Mouse (Mus musculus) spleen, postnatal 36 days (tissue): ENCODE results near the gene Reck.

Experiments used
- DNase-seq, 2 experiments: peaks; one replicate each; pipeline ENCODE4 v3.0.0; 2022; ENCODE audit warnings: low spot score in 2 of 2, mixed read lengths in 1 of 2

The Reck gene

DNA sequence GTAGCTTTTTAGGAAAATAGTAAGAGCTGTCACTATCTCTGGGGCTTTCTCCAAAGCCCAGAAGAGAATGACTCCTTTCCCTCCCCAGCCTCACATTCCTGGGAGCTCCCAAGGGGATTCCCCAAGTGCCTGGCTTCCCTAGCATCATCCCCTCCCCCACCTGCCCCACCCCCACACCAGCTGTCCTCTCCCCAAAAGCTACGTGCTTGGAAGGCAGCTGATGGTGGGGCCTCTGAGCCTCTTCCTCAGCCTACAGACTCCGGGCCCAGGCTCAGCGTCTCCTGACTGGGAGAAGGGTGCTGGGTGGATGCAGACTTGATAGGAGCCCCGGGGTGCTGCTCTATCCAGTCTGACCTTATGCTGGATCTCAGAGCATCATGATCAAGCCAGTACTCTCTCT is 94.0 kb downstream of the Reck start:
- no peak for DNase-seq

- peak in 1 of 2 experiments; percentile 18 for DNase-seq
These were observed 95.3 kb downstream of the Reck start for GRCm38 (mm10) chr4:43970393-43971330.

GRCm38 (mm10) chr4:43971541-43972136 is 96.3 kb downstream of the Reck start:
- DNase-seq: no peak

GRCm38 (mm10) chr4:43972137-43972591 is 96.8 kb downstream of the Reck start:
- peak; percentile 70 to 73 for DNase-seq

GRCm38 (mm10) chr4:43973526-43973981 is 98.2 kb downstream of the Reck start:
- DNase-seq: peak; percentile 27 to 41

DNA sequence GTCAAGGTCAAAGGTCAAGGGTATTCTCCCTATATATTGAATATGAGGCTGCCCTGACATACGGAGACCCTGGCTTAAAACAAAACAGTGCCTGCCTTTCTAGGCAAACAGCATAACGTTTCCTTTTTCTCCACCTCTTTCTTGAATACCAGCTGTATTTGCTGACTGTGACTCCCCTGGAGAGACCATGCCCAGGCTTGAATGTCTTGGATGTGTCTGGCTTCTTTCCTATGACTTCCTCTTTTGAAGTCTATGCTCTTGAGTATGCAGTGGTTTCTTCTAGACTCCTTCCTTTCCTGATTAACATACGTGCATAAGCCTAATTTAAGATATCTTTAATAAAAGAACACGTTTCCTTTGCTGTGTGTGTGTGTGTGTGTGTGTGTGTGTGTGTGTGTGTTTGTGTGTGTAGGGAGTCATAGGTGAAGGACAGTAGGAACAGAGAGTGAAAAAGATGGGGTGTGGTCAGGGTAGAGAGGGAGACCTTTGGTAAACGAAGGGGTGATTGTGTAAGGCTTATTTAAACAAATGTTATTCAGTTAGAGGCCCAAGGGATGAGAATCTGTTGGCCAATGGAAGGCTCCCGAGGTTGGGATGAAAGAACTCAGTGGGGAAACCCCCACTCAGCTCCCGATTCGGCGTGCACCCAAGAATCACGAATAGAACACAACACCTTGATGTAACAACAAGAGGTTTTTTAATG is 99.7 kb downstream of the Reck start:
- DNase-seq: no peak

DNA sequence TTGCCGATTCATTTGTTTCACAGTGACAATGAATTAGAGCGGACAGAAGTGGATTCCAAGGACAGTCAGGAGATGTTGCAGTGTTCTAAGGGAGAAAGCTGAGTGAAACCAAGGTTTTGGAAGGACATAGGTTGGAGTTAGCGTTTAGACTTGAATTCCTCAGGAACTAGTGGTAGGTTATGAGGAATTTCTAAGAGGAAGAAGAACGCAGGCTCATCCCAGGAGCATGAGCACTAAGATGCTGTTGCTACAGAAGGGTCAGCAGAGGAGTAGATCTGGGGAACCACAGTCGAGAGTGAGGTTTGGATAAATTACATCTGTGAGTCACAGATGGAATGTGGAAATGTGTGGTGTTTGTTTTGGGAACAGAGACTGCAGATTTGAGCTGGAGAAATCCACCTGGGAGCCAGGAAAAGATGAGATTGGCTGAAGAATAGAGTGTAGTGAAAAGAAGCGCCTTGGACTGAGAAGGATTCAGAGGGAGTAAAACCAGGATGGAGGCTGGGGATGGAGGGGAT is 101.0 kb downstream of the Reck start:
- no peak for DNase-seq

GRCm38 (mm10) chr4:43978521-43979443 is 103.5 kb downstream of the Reck start:
- no peak for DNase-seq

GRCm38 (mm10) chr4:43979746-43980145 is 104.4 kb downstream of the Reck start:
- no peak for DNase-seq

DNA sequence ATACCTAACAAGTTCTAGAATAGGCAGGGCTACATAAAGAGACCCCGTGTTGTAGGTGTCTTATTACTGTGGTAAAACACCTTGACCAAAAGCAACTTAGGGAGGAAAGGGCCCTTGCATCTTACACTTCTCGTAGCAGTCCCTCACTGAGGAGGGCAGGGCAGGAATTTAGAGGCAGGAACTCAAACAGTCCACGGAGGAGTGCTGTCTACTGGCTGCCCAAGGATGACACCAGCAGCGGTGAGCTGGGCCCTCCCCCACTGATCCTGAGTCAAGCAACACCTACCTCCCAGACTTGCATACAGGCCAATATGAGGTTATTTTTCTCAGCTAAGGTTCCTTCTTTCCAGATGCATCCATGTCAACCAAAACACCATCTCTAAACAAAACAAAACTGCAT is 104.9 kb downstream of the Reck start:
- DNase-seq: no peak

DNA sequence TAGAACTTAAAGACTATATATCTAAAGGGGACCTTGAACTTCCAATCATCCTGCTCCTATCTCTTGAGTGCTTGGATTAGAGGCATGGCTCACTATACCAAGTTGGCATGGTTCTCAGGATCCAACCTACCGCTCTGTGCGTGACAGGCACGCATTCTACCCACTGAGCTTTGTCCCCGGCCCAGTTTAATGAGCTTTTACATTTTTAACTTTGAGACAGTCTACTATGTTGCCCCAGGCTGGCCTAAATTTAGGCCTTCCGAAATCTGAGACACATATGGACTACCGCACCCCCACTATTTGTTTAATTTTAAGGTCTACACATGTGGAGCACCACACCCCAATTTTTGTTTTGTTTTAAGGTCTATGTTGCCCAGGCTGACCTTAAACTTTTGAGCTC is 105.5 kb downstream of the Reck start:
- DNase-seq: no peak

- DNase-seq: no peak
These were observed 105.9 kb downstream of the Reck start for GRCm38 (mm10) chr4:43981251-43981650.

GRCm38 (mm10) chr4:43982053-43982732 is 106.9 kb downstream of the Reck start:
- peak; percentile 89 to 91 for DNase-seq

DNA sequence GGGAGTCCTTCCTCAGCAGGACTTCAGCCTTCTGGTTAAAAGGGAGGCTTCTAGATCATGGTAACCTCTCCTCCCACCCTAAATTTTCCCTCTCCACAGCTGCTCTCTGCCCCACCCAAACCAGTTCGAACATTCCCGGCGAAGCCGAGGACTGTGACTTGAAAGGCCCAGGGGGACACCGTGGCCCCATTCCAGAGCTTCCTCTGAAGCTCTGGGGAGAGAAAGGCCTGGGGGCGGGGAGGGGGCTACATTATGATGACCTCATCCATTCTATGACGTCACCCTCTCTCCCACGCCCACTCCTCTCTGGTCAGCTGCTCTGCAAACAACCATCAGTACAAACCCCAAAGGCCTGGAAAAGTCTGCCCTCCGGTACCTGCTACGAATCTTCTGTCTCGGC is 107.9 kb downstream of the Reck start, which contains the start of gene Ccin:
Gene Ccin, plus strand, starts transcription at position 303 of the 400 bp plus-strand sequence.
- no peak for DNase-seq

GRCm38 (mm10) chr4:43983756-43984155 is 108.4 kb downstream of the Reck start:
- DNase-seq: no peak

- DNase-seq: no peak
These were observed 109.0 kb downstream of the Reck start for GRCm38 (mm10) chr4:43984326-43984725.

- no peak for DNase-seq
These were observed 113.6 kb downstream of the Reck start for GRCm38 (mm10) chr4:43988976-43989375.

GRCm38 (mm10) chr4:43993072-43993471 is 117.7 kb downstream of the Reck start:
- DNase-seq: no peak

GRCm38 (mm10) chr4:43994342-43994741 is 119.0 kb downstream of the Reck start:
- DNase-seq: no peak
